Mouse (Mus musculus) c-Kit-positive CD71-negative TER-119-negative erythroid progenitor cells, embryonic 14.5 days (primary cell): ENCODE data around the gene Ralgds.

Experiments used
- DNase-seq: peaks from one replicate; pipeline ENCODE4 v3.0.0-alpha.2; 2013; ENCODE audit warnings: low read depth

The Ralgds gene

DNA sequence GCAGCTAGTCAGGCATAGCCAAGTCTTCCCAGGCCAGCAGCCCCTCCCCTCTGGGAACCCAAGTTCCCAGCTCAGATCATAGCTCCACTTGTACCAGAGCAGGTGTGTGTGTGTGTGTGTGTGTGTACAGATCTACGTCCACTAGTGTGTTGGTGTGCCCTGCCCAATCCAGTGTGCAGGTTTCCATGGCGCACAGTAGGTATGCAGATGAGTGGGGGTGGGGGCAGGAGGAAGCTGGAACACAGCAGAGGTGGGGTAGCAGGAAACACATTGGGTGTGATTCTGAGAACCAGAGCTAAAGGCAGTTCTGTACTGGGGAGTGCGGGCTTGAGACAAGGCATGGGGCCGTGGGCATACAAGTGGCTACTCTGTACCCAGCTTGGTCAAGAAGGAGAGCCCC lies 51.5 kb downstream of the Ralgds start:
- no peak for DNase-seq

- no peak for DNase-seq
Measured at GRCm38 (mm10) chr2:28566545-28566944, 53.6 kb downstream of the Ralgds start.

DNA sequence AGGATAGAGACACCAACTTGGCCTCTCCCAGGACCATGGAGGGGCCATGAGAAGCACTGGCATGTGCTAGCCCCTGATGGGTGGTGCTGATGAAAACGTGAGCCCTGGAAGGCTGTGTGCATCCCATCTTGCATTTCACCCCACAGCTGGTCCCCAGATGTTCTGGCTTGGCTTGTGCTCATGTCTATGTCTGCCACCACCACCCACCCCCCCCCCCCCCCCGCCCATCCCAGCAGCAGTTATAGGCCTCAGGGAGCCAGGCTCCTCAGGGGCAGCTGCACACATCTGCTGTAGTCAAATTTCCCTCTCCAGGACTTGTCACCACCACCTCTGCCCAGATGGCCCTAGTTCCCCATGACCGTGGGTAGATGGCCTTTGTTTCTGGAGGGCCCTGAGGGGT lies 57.0 kb downstream of the Ralgds start:
- no peak for DNase-seq

GRCm38 (mm10) chr2:28575341-28575740 lies 62.4 kb downstream of the Ralgds start:
- no peak for DNase-seq

DNA sequence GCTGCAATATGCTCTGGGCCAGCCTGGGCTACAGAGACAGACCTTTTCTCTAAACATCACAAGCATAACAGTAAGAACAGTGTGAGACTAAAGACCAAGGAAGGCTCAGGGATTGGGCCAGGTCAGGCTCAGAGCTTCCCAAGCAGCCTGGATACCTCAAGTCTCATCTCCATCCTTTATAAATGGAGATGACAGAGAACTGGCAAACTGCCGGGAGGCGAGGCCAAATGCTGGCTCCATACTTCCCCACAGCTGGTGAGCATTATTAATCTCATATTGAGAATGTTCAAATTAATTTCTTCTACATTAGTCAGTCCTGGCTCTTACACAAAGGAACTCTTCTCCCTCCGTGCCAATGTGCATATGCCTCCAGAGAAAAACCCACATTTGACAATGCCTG lies 63.9 kb downstream of the Ralgds start:
- DNase-seq, result no peak

DNA sequence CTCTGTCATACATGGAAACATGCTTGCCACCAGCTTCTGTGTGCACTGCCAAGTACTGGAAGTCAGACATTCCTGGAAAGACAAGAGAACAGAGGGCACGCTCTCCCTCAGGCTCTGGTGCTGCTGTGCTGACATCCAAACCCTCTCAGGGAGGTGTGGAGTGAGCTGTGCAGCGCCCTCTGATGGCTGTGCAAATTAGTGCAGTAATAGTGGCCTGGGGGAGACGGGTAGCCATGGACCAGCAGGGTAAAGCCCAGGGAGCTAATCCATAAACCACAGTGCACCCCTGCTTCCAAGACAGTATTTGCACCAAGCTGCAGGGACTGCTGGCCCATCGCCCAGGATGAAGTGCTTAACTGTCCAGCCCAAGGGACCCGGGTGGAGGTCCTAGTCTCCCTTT lies 65.1 kb downstream of the Ralgds start:
- DNase-seq, result no peak

GRCm38 (mm10) chr2:28582647-28583353 lies 69.9 kb downstream of the Ralgds start:
- DNase-seq, result peak; percentile 84

- no peak for DNase-seq
Measured at GRCm38 (mm10) chr2:28583651-28584050, 70.7 kb downstream of the Ralgds start, which contains the start of gene Gtf3c5. Gene Gtf3c5 (minus strand): TSS chr2:28583751.

DNA sequence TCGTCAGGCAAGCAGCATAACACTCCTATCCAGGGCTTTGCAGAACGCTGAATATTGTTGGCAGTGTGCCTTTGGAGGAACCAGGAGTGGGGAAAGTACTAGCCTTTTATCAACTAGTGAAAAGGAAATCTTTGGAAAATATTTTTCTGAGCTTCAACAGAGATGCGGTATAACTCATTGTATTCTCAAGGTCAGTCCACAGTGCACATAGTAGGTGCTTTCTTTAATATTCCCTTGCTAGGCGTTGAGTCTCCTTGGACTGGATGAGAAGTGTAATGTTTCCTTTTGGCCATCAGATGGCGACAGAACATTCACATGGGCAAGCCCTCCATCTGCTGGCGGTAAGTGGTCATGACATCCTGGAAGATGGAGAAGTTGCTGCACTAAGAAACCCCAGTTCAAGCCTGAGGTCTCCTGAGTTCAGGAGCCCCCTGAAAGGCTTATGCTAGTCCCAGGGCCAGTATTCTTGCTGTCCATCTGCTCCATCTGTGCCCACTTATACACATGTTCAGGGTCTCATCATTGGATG lies 72.2 kb downstream of the Ralgds start:
- DNase-seq, result peak; percentile 87

- no peak for DNase-seq
Measured at GRCm38 (mm10) chr2:28585730-28586129, 72.8 kb downstream of the Ralgds start.

GRCm38 (mm10) chr2:28588574-28588973 lies 75.6 kb downstream of the Ralgds start:
- DNase-seq, result no peak

- no peak for DNase-seq
Measured at GRCm38 (mm10) chr2:28591479-28591878, 78.6 kb downstream of the Ralgds start.

GRCm38 (mm10) chr2:28592809-28593208 lies 79.9 kb downstream of the Ralgds start:
- no peak for DNase-seq

DNA sequence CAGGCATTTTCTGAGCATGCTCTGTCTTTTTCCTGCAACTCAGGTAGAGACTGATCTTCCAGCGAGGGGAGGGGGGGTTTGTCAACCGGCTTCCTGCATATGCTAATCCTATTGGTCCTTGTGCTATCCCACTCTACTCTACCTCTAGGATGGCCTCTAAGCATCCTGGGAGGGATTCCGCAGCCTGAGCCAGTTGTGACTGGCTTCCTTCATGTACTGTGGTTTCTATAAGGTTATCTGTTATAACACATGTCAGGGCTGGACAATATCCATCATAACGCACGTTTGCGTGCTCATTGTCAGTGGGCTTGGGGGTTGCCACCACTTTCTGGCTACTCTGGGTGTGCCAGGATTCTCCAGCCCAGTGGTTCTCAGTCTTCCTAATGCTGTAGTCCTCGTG lies 83.1 kb downstream of the Ralgds start:
- DNase-seq, result no peak

DNA sequence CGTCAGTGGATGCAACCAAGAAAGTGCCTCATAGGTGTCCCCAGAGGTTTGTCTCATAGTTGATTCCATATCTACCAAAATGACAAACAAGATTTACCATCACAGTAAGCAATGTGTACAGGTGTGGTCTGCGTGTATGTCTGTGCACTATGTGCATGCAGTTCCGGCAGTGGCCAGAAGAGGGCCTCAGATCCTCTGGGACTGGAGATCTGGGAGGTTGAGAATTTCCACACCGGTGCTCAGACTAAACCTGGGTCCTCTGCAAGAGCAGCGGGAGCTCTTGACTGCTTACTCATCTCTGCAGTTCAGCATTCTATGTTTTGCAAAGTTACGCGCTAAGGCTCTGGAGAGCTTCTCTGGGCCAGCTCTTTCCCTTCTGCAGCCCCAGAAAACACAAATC lies 84.1 kb downstream of the Ralgds start:
- DNase-seq, result no peak

GRCm38 (mm10) chr2:28597733-28598547 lies 85.0 kb downstream of the Ralgds start:
- DNase-seq, result no peak

DNA sequence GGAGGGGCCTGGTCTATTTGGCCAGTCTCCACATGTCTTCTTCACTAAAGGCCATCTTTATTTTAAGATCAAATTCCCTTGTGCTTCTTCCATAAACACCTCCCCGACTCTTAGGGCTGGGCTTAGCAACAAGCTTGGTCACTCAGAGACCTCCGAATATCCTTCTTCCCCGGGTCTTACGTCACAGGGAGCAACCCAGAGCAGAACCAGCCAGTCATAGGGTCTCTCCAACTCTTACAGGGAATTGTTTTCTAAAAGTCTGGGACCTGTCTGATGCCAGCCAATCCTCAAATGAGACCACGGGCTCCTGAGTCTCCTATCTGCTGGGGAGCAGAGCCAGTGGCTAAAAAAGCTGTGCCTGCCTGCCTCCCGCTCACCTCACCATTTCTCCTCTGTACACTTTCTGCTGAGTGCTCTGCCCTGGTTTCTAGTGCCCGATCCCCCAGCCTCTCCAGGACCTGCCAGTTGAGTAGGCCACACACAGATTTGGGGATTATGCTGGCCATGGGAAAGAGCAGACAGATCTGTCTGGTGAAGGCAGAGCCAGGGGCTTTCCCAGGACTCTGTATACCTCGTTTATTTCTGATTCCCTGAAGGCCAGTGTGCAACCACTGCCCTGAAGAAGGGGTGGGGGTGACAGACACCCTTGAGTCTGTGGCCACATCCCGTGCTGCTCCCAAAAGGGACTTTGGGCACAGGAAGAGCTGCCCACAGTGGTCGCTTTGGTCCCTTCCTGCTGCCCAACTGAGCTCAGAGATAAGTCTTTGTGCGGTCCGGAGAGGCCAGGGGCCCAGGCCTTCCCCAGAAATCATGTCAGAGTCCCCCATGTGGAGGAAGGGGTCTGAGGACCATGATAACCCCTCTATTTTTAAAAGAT lies 86.0 kb downstream of the Ralgds start:
- no peak for DNase-seq

DNA sequence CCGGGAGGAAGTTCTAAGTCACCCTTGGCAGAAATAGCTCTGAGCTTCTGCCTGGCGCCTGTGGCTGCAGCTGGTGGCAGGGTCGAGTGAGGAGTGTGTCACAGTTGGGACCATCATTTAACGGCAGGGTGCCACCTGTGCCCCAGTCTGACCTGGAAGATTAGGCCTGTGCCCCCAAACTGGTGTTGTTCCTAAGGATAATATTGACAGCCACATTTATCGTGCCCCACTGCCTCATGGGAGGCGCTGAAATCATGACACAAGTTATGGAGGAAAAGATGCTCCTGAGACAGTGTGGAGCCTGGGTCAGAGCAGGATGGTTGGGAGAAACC lies 86.6 kb downstream of the Ralgds start:
- no peak for DNase-seq

DNA sequence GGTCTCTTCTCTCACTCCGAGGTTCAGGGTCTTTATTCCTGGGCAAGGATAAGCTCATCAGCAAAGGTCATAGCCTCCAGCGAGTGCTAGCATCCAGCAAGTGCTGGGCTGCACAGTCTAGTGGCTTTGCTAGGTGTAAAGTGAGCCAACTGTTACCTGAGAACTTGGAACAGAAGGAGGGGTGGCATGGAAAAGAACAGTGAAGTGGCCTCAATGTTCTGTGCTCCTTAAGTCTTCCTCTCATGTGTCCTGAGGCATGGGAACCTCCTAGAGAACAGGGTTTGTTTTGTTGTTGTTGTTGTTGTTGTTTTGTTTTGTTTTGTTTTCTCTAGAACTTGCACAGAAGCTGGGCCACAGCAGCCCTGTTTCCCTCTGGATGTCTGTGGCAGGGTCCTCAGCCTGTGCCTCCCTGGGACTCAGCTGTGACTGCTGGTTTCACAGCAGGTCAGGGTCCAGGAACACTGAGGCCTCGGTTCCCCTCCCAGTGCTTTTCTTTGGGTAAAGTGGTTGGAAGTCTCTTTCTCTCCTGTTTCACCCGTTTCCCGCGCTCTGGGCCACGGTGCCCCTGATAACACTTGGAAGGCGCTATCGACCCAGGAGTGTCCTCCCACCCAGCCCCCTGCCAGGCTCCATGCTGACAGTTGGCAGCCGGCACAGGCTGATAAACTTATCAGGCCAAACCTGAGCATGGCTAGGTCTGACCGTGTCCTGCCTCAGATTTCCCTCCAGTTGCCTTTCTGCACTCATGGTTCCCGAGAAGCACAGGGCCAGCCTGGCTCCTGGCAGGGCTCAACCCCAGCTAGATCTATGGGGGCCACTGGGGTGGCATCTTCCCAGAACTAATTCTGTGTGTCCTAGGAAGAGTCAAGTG lies 89.0 kb downstream of the Ralgds start:
- no peak for DNase-seq
